Mouse (Mus musculus): ENCODE data around the gene Cort. TPM values are rescaled to one million over a fixed set of nuclear protein-coding genes. Genes with fewer than 3 reads are reported as not detected.
A peak's percentile ranks its signal among the peaks of the same experiment; 100 is the strongest.

Gene Cort
- polyA plus RNA-seq, 1 experiment from 2014 or later, result not detected

DNA sequence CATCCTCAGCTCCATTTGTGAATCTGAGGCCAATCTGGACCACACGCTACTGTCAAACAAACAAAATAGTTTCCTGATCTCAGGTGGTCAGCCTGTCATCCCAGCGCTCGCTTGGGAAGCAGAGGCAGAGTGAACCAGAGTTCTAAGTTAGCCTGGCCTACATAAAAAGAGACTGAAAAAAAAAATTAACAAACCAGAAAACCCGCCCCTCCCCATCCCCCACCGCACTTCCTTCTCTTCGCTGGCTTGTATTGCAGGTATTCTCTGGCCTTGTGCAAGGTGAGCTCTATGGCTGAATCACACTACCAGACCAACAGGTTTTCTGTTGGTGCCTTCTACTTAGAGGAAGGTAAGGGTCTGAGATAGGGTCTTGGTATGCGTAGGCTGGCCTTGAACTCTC lies 21.0 kb upstream of the Cort start:
- Histone ChIP-seq H3K9me3 (replicated peaks; ENCODE audit: control insufficient read depth, low read length) (no peaks in the 10 kb centered on the region), H3K9ac (replicated peaks; ENCODE audit: low read length) (no peak overlapping the region), H3K27me3 (ENCODE audit: control insufficient read depth, insufficient read depth, low read length) (no peaks in the 10 kb centered on the region), H3K27ac (replicated peaks; ENCODE audit: low read depth, low read length) (no peak overlapping the region), H3K36me3 (replicated peaks; ENCODE audit: control insufficient read depth, insufficient read depth, low read depth, low read length) (peaks cover 5% of the 10 kb centered on the region), H3K4me2 (ENCODE audit: low read depth, low read length) (no peak overlapping the region), H3K4me3 (ENCODE audit: low read depth, low read length) (no peak overlapping the region), H3K4me1 (ENCODE audit: control insufficient read depth, insufficient read depth, low read length) (no peaks in the 10 kb centered on the region)
- WGBS, result 80% methylated on average over 7 of the region's 7 CpGs
- DNase-seq (ENCODE audit: low spot score) (no peak), ATAC-seq (replicated peaks; ENCODE audit: insufficient number of reproducible peaks, low FRiP score, low TSS enrichment, low read depth) (no peak)

DNA sequence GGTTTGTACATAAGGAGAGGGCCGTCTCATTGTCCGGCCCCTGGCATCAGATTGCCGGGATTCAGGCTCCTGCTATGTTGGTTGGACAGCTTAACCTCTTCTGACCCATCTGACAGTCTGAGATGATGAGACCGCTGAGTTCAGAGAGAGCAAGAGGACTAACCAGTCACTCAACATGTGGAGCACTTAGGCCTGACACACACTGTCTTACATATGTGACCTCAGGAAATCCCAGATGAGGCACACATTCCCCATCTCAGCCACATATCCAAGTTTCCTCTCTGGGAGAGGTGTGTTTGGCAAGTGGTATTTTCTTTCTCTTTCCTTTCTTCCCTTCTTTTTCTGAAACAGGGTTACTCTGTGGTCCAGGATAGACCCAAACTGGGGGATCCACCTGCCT lies 18.6 kb upstream of the Cort start:
- 64% methylated on average over 4 of the region's 4 CpGs for WGBS
- no peak overlapping the region for H3K4me2 ChIP-seq (ENCODE audit: low read depth, low read length)
- no peak for ATAC-seq (replicated peaks; ENCODE audit: insufficient number of reproducible peaks, low FRiP score, low TSS enrichment, low read depth)

DNA sequence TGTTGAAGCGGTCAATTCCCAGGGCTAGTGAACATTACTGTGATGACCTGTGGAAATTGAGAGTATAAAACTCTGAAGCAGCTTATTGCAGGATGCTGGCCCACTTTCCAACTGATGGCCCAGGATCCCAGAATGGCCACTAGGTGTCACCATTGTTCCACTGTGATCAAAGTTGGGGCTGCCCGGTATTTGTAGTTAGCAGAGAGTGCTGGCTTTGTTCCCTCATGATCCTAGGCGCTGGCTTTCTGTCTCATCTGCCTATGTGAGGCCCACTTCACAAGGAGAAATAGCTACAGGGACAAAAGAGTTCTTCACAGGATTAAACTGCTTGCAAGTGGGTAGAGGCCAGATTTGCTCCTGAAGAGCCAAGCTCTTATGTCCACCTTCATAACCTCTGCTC lies 17.9 kb upstream of the Cort start:
- no peaks in the 10 kb centered on the region for H3K36me3 ChIP-seq (replicated peaks; ENCODE audit: control insufficient read depth, insufficient read depth, low read depth, low read length)
- WGBS, result 6% methylated on average over 3 of the region's 3 CpGs
- H3K4me1 ChIP-seq (ENCODE audit: control insufficient read depth, insufficient read depth, low read length), result no peaks in the 10 kb centered on the region
- no peaks in the 10 kb centered on the region for H3K27me3 ChIP-seq (ENCODE audit: control insufficient read depth, insufficient read depth, low read length)
- DNase-seq (ENCODE audit: low spot score), result peak; percentile 93
- H3K9ac ChIP-seq (replicated peaks; ENCODE audit: low read length), result 0 out of 2 replicates have a peak overlapping the region, but pooled peaks have one; percentile 22
- H3K4me3 ChIP-seq (ENCODE audit: low read depth, low read length), result no peak overlapping the region
- no peak overlapping the region for H3K27ac ChIP-seq (replicated peaks; ENCODE audit: low read depth, low read length)
- H3K9me3 ChIP-seq (replicated peaks; ENCODE audit: control insufficient read depth, low read length), result no peaks in the 10 kb centered on the region
- ATAC-seq (replicated peaks; ENCODE audit: insufficient number of reproducible peaks, low FRiP score, low TSS enrichment, low read depth), result peak; percentile 82
- no peak overlapping the region for H3K4me2 ChIP-seq (ENCODE audit: low read depth, low read length)

More for the DNA sequence above, 18.6 kb upstream of the Cort start:
- H3K27ac ChIP-seq (replicated peaks; ENCODE audit: low read depth, low read length), result no peak overlapping the region
- H3K9ac ChIP-seq (replicated peaks; ENCODE audit: low read length), result no peak overlapping the region
- H3K4me3 ChIP-seq (ENCODE audit: low read depth, low read length), result no peak overlapping the region
- no peaks in the 10 kb centered on the region for H3K4me1 ChIP-seq (ENCODE audit: control insufficient read depth, insufficient read depth, low read length)
- no peaks in the 10 kb centered on the region for H3K9me3 ChIP-seq (replicated peaks; ENCODE audit: control insufficient read depth, low read length)
- DNase-seq (ENCODE audit: low spot score), result no peak
- H3K27me3 ChIP-seq (ENCODE audit: control insufficient read depth, insufficient read depth, low read length), result no peaks in the 10 kb centered on the region
- H3K36me3 ChIP-seq (replicated peaks; ENCODE audit: control insufficient read depth, insufficient read depth, low read depth, low read length), result no peaks in the 10 kb centered on the region

DNA sequence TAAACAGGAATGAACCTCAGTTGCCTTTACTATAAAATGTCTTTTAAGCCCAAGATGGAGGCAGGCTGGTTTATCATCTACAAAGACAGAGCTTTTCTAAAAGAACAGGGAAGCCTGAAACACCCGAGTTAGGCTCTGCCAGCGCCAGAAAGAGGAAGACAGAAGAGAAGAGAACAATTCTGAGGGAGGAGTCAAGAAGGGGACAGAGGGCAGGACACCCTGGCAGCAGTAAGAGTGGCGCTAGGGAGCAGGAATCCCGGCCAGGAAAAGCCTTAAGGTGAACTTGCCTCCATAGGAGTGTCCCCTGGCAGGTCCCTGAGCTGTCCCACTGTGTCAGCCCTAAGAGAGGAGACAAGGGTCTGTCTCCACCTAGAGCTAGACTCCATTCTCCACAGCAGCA lies 17.0 kb upstream of the Cort start:
- Histone ChIP-seq H3K27ac (replicated peaks; ENCODE audit: low read depth, low read length) (no peak overlapping the region), H3K4me2 (ENCODE audit: low read depth, low read length) (no peak overlapping the region), H3K4me1 (ENCODE audit: control insufficient read depth, insufficient read depth, low read length) (no peaks in the 10 kb centered on the region), H3K9ac (replicated peaks; ENCODE audit: low read length) (no peak overlapping the region), H3K9me3 (replicated peaks; ENCODE audit: control insufficient read depth, low read length) (no peaks in the 10 kb centered on the region), H3K36me3 (replicated peaks; ENCODE audit: control insufficient read depth, insufficient read depth, low read depth, low read length) (no peaks in the 10 kb centered on the region), H3K4me3 (ENCODE audit: low read depth, low read length) (no peak overlapping the region), H3K27me3 (ENCODE audit: control insufficient read depth, insufficient read depth, low read length) (no peaks in the 10 kb centered on the region)
- DNase-seq (ENCODE audit: low spot score) (no peak), ATAC-seq (replicated peaks; ENCODE audit: insufficient number of reproducible peaks, low FRiP score, low TSS enrichment, low read depth) (no peak)
- 40% methylated on average over 4 of the region's 4 CpGs for WGBS

DNA sequence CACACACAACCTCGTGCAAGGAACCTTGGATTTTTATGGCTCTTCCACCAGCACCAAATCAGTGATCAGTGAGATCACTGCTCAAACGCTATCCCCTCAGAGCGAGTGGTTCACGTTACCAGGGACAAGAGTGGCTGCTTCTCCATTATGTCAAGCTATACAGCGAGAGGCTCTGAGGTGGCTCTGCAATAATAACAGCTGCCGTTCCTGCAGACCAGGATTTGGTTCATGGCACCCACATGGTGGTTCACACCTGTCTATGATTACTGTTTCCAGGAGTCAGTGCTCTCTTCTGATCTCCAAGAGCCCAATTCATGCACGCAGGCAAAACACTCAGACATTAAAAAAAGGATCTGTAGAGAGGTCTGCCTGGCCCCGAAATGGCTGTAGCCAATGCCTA lies 12.0 kb upstream of the Cort start:
- Histone ChIP-seq H3K4me1 (ENCODE audit: control insufficient read depth, insufficient read depth, low read length) (no peaks in the 10 kb centered on the region), H3K9me3 (replicated peaks; ENCODE audit: control insufficient read depth, low read length) (no peaks in the 10 kb centered on the region), H3K27me3 (ENCODE audit: control insufficient read depth, insufficient read depth, low read length) (no peaks in the 10 kb centered on the region), H3K27ac (replicated peaks; ENCODE audit: low read depth, low read length) (no peak overlapping the region), H3K4me3 (ENCODE audit: low read depth, low read length) (no peak overlapping the region), H3K9ac (replicated peaks; ENCODE audit: low read length) (no peak overlapping the region), H3K36me3 (replicated peaks; ENCODE audit: control insufficient read depth, insufficient read depth, low read depth, low read length) (no peaks in the 10 kb centered on the region), H3K4me2 (ENCODE audit: low read depth, low read length) (no peak overlapping the region)
- DNase-seq (ENCODE audit: low spot score) (peak; percentile 30), ATAC-seq (replicated peaks; ENCODE audit: insufficient number of reproducible peaks, low FRiP score, low TSS enrichment, low read depth) (no peak)
- WGBS, result 63% methylated on average over 8 of the region's 8 CpGs

DNA sequence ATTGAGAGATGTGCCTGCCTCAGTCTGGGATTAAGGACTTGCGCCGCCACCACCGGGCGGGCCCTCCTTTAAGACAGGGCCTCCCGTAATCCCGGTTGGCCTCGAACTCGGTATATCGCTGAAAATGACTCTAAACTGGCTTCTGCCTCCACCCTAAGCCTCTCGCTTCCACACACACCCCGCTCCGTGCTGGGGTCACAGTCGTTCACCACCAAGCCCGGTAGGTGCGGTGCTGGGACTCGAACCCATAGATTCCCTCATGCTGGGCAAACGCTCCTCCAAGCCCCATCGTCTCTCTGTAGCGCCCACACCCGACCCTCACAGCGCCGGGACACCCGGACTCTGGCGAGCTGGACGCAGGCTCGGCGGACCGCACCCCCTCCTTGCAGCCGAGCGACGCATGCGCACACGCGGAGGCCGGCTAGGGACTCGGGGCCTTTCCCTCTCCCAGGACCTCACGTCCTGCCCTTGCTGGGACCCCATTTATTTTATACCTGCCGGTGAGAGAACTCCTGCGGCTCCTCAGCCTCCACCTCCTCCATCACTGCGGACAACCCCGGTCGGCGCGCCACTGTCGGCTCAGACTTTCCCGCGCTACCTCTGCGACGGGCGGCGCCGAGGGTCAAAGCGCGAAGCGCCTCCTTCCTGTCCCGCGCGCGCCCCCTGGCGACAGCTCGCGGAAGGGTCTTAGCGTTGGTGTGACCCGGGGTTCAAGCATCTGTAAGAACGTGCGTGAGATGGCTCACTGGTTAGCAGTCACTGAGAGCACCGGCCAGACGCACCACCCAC lies 10.6 kb upstream of the Cort start, which contains the start of gene Cenps:
Gene Cenps, minus strand, starts transcription at position 648 of the 789 bp plus-strand sequence.
- Histone ChIP-seq H3K27ac (replicated peaks; ENCODE audit: low read depth, low read length) (peak within 1 kb of the TSS; percentile 95), H3K4me2 (ENCODE audit: low read depth, low read length) (peak within 1 kb of the TSS; percentile 63), H3K4me3 (ENCODE audit: low read depth, low read length) (peak within 1 kb of the TSS; percentile 59), H3K27me3 (ENCODE audit: control insufficient read depth, insufficient read depth, low read length) (no peaks in the 10 kb centered on the region), H3K36me3 (replicated peaks; ENCODE audit: control insufficient read depth, insufficient read depth, low read depth, low read length) (no peaks in the 10 kb centered on the region), H3K4me1 (ENCODE audit: control insufficient read depth, insufficient read depth, low read length) (no peaks in the 10 kb centered on the region), H3K9me3 (replicated peaks; ENCODE audit: control insufficient read depth, low read length) (no peaks in the 10 kb centered on the region), H3K9ac (replicated peaks; ENCODE audit: low read length) (peak within 1 kb of the TSS; percentile 79)
- ATAC-seq (replicated peaks; ENCODE audit: insufficient number of reproducible peaks, low FRiP score, low TSS enrichment, low read depth) (peak; percentile 87), DNase-seq (ENCODE audit: low spot score) (peak; percentile 96)
- 1% methylated on average over 68 of the region's 68 CpGs for WGBS

DNA sequence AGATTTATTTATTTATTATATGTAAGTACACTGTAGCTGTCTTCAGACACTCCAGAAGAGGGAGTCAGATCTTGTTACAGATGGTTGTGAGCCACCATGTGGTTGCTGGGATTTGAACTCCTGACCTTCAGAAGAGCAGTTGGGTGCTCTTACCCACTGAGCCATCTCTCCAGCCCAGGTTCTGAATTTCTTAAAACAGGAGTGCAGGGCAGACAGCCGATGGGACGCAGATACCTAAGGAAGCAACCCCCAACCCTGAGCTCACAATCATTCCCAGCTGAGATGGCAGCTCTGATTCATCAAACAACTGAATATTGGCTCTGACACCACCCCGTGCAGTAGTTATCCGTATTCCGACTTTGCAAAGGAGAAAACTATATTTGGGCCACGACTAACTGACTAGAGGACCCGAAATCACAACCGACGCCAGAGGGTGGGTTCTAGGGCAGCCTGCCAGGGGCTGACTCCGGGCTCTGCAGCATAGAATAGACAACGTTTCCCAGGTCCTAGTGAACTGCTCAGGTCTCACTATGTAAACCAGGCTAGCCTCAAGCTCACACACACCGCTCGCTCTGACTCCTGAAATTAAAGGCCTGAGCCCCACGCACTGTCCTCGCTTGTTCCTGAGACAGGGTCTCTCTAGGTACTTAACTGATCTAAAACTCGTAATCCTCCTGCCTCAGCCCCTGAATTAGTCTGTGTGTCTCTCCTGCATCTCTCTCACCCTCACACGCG lies 9.7 kb upstream of the Cort start:
- WGBS, result 55% methylated on average over 18 of the region's 18 CpGs
- Histone ChIP-seq H3K9ac (replicated peaks; ENCODE audit: low read length) (peak overlapping the region; percentile 79), H3K4me3 (ENCODE audit: low read depth, low read length) (peak overlapping the region; percentile 59), H3K36me3 (replicated peaks; ENCODE audit: control insufficient read depth, insufficient read depth, low read depth, low read length) (no peaks in the 10 kb centered on the region), H3K9me3 (replicated peaks; ENCODE audit: control insufficient read depth, low read length) (no peaks in the 10 kb centered on the region), H3K27ac (replicated peaks; ENCODE audit: low read depth, low read length) (0 out of 2 replicates have a peak overlapping the region, but pooled peaks have one; percentile 5), H3K4me2 (ENCODE audit: low read depth, low read length) (peak overlapping the region; percentile 63), H3K4me1 (ENCODE audit: control insufficient read depth, insufficient read depth, low read length) (no peaks in the 10 kb centered on the region), H3K27me3 (ENCODE audit: control insufficient read depth, insufficient read depth, low read length) (no peaks in the 10 kb centered on the region)
- peak; percentile 40 for DNase-seq (ENCODE audit: low spot score)
- no peak for ATAC-seq (replicated peaks; ENCODE audit: insufficient number of reproducible peaks, low FRiP score, low TSS enrichment, low read depth)

DNA sequence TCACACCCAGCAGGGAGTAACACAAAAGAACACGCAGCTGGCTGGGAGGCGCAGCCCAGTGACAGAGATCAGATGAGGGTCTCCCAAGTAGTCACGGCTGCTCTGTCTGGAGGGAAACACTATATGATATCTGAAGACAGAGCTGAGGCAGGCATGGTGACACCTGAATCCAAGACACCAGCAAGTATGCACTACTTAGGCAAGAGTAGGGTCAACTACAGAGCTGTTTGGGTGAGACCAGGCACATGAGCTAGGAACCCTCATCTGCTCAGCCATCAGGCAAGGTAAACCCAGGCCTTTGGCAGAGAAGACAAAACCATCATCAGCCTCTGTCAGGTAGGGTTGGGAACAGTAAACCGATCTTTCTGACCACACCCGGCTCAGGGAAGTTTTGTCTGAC lies 6.8 kb upstream of the Cort start:
- ATAC-seq (replicated peaks; ENCODE audit: insufficient number of reproducible peaks, low FRiP score, low TSS enrichment, low read depth), result no peak
- 83% methylated on average over 5 of the region's 5 CpGs for WGBS
- no peak overlapping the region for H3K4me3 ChIP-seq (ENCODE audit: low read depth, low read length)
- H3K36me3 ChIP-seq (replicated peaks; ENCODE audit: control insufficient read depth, insufficient read depth, low read depth, low read length), result peaks cover 5% of the 10 kb centered on the region
- no peaks in the 10 kb centered on the region for H3K4me1 ChIP-seq (ENCODE audit: control insufficient read depth, insufficient read depth, low read length)
- H3K4me2 ChIP-seq (ENCODE audit: low read depth, low read length), result no peak overlapping the region
- DNase-seq (ENCODE audit: low spot score), result no peak
- H3K9me3 ChIP-seq (replicated peaks; ENCODE audit: control insufficient read depth, low read length), result no peaks in the 10 kb centered on the region
- H3K27ac ChIP-seq (replicated peaks; ENCODE audit: low read depth, low read length), result no peak overlapping the region
- H3K27me3 ChIP-seq (ENCODE audit: control insufficient read depth, insufficient read depth, low read length), result no peaks in the 10 kb centered on the region
- H3K9ac ChIP-seq (replicated peaks; ENCODE audit: low read length), result no peak overlapping the region
